Mouse (Mus musculus): ENCODE data around the gene Adipor1. TPM values are rescaled to one million over a fixed set of nuclear protein-coding genes. Genes with fewer than 3 reads are reported as not detected.

Gene Adipor1
- polyA plus RNA-seq (2012; rRNA removed) = 49.7 and 61.1 TPM in 2 replicates

GRCm38 (mm10) chr1:134415168-134415831 lies at the start of gene Adipor1:
Gene Adipor1, plus strand, starts transcription at chr1:134415378.
- DNase-seq (ENCODE audit: low read depth) = peak; percentile 99
- TF ChIP-seq POLR2A (IDR thresholded peaks at IDR 0.05; ENCODE audit: borderline replicate concordance, extremely low read depth, insufficient read depth, insufficient read length, poor library complexity, severe bottlenecking) (peak; percentile 93), CTCF (IDR thresholded peaks at IDR 0.05; ENCODE audit: borderline replicate concordance, extremely low read depth, insufficient read depth, insufficient read length) (no peak)

- TF ChIP-seq POLR2A (IDR thresholded peaks at IDR 0.05; ENCODE audit: borderline replicate concordance, extremely low read depth, insufficient read depth, insufficient read length, poor library complexity, severe bottlenecking) (no peak), CTCF (IDR thresholded peaks at IDR 0.05; ENCODE audit: borderline replicate concordance, extremely low read depth, insufficient read depth, insufficient read length) (no peak)
- DNase-seq (ENCODE audit: low read depth) = no peak
Measured at GRCm38 (mm10) chr1:134365491-134365890, 49.7 kb upstream of the Adipor1 start.

DNA sequence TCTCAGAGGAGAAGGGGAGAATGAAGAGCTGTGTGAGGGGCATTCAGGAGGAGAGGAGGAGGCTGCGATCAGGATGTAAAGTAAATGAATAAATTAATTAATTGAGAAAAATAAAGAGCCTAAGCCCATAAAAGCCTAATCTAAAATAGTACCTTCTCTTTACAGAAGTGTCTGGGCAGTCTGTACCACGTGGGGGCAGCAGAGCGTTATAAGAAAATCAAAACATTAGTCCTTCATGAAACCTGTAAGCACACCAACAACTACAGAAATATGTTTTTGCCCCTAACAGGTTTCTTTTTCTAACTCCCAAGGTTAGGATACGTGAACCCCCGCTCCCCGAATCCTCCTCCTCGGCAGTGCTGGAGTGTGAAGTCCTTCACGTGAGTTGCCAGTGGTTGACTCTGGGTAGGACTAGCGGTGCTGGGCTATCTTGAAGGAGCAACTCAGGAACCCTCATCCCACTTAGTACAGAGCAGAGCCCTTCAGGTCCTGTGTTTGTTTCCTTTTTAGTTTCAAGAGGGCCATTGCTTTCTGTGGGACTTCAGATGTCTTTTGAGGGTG lies 46.3 kb upstream of the Adipor1 start:
- TF ChIP-seq POLR2A (IDR thresholded peaks at IDR 0.05; ENCODE audit: borderline replicate concordance, extremely low read depth, insufficient read depth, insufficient read length, poor library complexity, severe bottlenecking) = no peak
- peak; percentile 36; the same call in 1 of the 2 replicates for TF ChIP-seq CTCF (IDR thresholded peaks at IDR 0.05; ENCODE audit: borderline replicate concordance, extremely low read depth, insufficient read depth, insufficient read length)
- DNase-seq (ENCODE audit: low read depth) = peak; percentile 68

GRCm38 (mm10) chr1:134374124-134374523 lies 41.1 kb upstream of the Adipor1 start:
- TF ChIP-seq CTCF (IDR thresholded peaks at IDR 0.05; ENCODE audit: borderline replicate concordance, extremely low read depth, insufficient read depth, insufficient read length) (no peak), POLR2A (IDR thresholded peaks at IDR 0.05; ENCODE audit: borderline replicate concordance, extremely low read depth, insufficient read depth, insufficient read length, poor library complexity, severe bottlenecking) (no peak)
- no peak for DNase-seq (ENCODE audit: low read depth)

GRCm38 (mm10) chr1:134381051-134381450 lies 34.1 kb upstream of the Adipor1 start:
- DNase-seq (ENCODE audit: low read depth) = no peak
- no peak for TF ChIP-seq CTCF (IDR thresholded peaks at IDR 0.05; ENCODE audit: borderline replicate concordance, extremely low read depth, insufficient read depth, insufficient read length)
- TF ChIP-seq POLR2A (IDR thresholded peaks at IDR 0.05; ENCODE audit: borderline replicate concordance, extremely low read depth, insufficient read depth, insufficient read length, poor library complexity, severe bottlenecking) = no peak

- peak; percentile 61 for DNase-seq (ENCODE audit: low read depth)
- TF ChIP-seq CTCF (IDR thresholded peaks at IDR 0.05; ENCODE audit: borderline replicate concordance, extremely low read depth, insufficient read depth, insufficient read length) (no peak), POLR2A (IDR thresholded peaks at IDR 0.05; ENCODE audit: borderline replicate concordance, extremely low read depth, insufficient read depth, insufficient read length, poor library complexity, severe bottlenecking) (no peak)
Measured at GRCm38 (mm10) chr1:134381795-134382625, 33.2 kb upstream of the Adipor1 start.

GRCm38 (mm10) chr1:134384581-134384980 lies 30.6 kb upstream of the Adipor1 start:
- TF ChIP-seq CTCF (IDR thresholded peaks at IDR 0.05; ENCODE audit: borderline replicate concordance, extremely low read depth, insufficient read depth, insufficient read length) (no peak), POLR2A (IDR thresholded peaks at IDR 0.05; ENCODE audit: borderline replicate concordance, extremely low read depth, insufficient read depth, insufficient read length, poor library complexity, severe bottlenecking) (no peak)
- DNase-seq (ENCODE audit: low read depth) = no peak

GRCm38 (mm10) chr1:134385176-134385575 lies 30.0 kb upstream of the Adipor1 start:
- TF ChIP-seq CTCF (IDR thresholded peaks at IDR 0.05; ENCODE audit: borderline replicate concordance, extremely low read depth, insufficient read depth, insufficient read length) = no peak
- no peak for DNase-seq (ENCODE audit: low read depth)

DNA sequence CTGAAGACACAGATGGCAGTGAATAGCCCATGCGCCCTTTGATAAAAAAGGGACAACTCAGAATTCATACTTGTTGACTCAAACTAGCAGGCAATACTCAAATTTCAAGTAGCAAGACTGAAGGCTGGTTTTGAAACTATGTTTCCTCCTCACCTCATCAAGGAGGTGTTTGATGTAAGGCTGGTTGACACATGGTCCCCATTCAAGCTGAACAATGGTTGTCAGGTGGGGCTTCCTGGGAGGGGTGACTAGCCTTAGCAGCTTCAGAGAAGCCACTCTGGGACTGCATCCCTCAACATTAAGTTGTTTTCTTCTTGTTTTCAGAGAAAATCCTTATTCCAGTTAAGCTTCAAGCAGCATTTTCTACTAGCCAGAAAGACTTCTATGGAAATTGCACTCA lies 29.5 kb upstream of the Adipor1 start, which contains the start of gene 4933406M09Rik:
Gene 4933406M09Rik (plus strand): TSS at position 275 of the 400 bp plus-strand sequence.
- no peak for DNase-seq (ENCODE audit: low read depth)
- no peak for TF ChIP-seq CTCF (IDR thresholded peaks at IDR 0.05; ENCODE audit: borderline replicate concordance, extremely low read depth, insufficient read depth, insufficient read length)
- TF ChIP-seq POLR2A (IDR thresholded peaks at IDR 0.05; ENCODE audit: borderline replicate concordance, extremely low read depth, insufficient read depth, insufficient read length, poor library complexity, severe bottlenecking) = no peak

- TF ChIP-seq CTCF (IDR thresholded peaks at IDR 0.05; ENCODE audit: borderline replicate concordance, extremely low read depth, insufficient read depth, insufficient read length) (no peak), POLR2A (IDR thresholded peaks at IDR 0.05; ENCODE audit: borderline replicate concordance, extremely low read depth, insufficient read depth, insufficient read length, poor library complexity, severe bottlenecking) (no peak)
- no peak for DNase-seq (ENCODE audit: low read depth)
Measured at GRCm38 (mm10) chr1:134393827-134394226, 21.4 kb upstream of the Adipor1 start.

- DNase-seq (ENCODE audit: low read depth) = no peak
- TF ChIP-seq POLR2A (IDR thresholded peaks at IDR 0.05; ENCODE audit: borderline replicate concordance, extremely low read depth, insufficient read depth, insufficient read length, poor library complexity, severe bottlenecking) (no peak), CTCF (IDR thresholded peaks at IDR 0.05; ENCODE audit: borderline replicate concordance, extremely low read depth, insufficient read depth, insufficient read length) (no peak)
Measured at GRCm38 (mm10) chr1:134398210-134398609, 17.0 kb upstream of the Adipor1 start.
